Mouse (Mus musculus) spleen, adult 2 months (tissue): ENCODE data around the gene Exoc3.

Experiments used
- CTCF ChIP-seq: fragments of 200-500 bp; IDR thresholded peaks from 2 replicates; pipeline ENCODE4 v1.5.1; 2011; ENCODE audit warnings: mild to moderate bottlenecking, inconsistent platforms; ENCODE audit not compliant: insufficient read depth, insufficient read length, insufficient replicate concordance; ENCODE audit errors: extremely low read depth
- POLR2A ChIP-seq: fragments of 200-500 bp; IDR thresholded peaks from 2 replicates; pipeline ENCODE4 v1.6.1; 2011; ENCODE audit warnings: low read depth, low read length, inconsistent platforms

DNA sequence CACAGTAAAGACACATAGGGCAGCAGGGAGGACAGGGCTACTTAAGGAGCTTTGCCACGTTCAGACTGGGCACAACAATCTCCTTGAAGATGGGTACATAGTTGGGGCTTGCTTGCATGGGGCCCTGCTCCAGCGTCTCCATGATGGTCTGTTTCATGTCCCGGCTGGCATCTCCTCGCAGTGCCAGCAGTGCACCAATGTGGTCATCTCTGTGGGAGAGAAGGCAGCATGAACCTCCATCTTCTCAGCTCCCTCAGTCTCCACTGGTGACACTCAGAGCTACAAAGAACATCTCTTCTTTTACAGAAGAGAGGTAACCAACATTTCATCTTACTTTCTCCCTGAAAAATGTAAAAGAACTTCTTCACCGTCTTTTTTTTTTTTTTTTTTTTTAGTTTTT, 36.5 kb downstream of the Exoc3 start:
- TF ChIP-seq POLR2A (no peak), CTCF (no peak)
